Mouse (Mus musculus) embryo, embryonic 9.5 days (tissue): Measurements from ENCODE around the gene Rcn1.

ENCODE experiments used
- DNase-seq: peaks from one replicate; pipeline ENCODE4 v3.0.0-alpha.2; 2017; ENCODE audit errors: extremely low spot score

Gene Rcn1

GRCm38 (mm10) chr2:105396066-105396465 lies 3.1 kb downstream of the Rcn1 start:
- DNase-seq: no peak

DNA sequence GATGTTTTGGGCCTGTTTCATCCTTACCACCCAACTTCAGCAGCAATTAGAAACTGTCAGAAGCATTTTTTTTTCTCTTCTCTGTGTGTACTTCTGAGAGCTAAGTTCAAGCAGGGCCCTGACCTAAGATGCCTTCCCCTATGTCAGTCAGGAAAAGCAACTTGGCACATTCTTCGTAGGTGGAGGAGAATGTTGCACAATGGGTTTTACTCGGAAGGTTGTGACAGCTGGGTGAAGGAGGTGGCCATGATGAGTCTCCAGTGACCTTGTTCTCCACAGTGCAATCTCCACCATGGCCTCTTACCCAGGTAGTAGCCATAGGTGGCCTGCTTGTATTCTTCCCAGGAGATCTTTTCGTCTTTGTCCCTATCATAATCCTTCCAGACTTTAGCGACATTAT lies 4.7 kb downstream of the Rcn1 start:
- DNase-seq: no peak

DNA sequence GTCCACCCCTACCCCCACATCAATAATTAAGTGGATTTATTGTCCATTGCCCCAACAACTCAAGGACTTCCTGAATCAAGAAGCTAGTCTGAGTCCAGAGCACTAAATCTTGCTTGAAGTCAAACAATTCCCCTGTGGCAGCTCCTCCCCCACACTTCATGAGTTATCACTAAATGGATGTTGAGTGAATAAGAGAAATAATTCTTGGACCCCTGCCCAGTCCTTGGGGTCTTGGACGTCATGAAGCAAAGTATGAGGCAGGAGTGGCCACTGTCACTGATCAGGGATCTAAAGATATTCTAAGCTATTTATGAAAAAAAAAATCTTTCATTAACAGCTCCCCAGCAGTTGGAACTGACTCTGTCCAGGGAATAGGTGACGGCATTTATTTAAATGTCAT lies 6.6 kb downstream of the Rcn1 start:
- DNase-seq: no peak

DNA sequence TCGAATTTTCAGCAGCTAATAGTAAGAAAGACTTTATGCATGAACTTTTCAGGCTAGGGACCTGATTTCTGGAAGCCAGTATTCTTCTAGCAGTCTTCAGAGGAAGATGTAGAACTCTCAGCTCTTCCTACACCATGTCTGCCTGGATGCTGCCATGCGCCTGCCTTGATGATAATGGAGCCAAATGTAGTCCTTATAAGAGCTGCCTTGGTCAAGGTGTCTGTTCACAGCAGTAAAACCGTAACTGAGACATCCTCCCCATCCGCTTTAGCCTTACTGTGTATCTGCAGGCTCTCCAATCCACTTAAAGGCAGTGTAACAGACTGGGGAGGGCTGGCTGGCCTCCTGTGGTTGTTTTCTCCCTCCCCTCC lies 7.7 kb downstream of the Rcn1 start:
- no peak for DNase-seq

DNA sequence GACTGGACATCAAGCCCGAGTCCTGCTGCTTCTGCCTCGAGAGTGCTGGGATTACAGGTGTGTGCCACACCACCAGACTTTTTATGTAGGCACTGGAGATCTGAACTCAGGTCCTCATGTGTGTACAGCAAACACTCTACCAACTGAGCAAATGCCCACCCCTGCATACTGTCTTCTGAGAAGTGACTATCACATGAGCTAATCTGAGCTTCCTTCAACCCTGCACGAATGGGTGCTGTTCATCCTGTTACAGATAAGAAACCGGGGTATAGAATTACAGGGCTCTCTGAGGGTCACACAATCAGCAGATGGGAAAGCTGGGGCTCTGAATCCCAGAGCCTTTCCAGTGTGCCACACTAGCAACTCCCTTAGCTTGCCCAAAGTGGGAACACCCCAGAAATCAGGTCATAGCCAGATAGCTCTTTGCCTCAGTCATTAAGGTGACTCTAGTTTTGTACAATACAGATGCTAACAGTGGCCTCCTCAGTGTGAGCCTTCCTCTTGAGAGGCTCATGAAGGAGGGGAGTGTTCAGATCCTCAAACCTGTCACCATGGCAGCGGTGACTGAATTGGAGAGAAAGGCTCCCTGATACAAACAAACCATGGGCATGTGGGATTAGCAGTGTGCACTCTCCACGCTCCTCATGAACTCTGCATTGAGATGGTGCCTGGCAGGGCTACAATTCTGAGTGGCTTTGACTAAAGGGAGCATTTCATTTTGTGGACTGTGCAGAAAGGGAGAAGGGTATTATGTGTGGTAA lies 8.3 kb downstream of the Rcn1 start:
- DNase-seq: no peak

DNA sequence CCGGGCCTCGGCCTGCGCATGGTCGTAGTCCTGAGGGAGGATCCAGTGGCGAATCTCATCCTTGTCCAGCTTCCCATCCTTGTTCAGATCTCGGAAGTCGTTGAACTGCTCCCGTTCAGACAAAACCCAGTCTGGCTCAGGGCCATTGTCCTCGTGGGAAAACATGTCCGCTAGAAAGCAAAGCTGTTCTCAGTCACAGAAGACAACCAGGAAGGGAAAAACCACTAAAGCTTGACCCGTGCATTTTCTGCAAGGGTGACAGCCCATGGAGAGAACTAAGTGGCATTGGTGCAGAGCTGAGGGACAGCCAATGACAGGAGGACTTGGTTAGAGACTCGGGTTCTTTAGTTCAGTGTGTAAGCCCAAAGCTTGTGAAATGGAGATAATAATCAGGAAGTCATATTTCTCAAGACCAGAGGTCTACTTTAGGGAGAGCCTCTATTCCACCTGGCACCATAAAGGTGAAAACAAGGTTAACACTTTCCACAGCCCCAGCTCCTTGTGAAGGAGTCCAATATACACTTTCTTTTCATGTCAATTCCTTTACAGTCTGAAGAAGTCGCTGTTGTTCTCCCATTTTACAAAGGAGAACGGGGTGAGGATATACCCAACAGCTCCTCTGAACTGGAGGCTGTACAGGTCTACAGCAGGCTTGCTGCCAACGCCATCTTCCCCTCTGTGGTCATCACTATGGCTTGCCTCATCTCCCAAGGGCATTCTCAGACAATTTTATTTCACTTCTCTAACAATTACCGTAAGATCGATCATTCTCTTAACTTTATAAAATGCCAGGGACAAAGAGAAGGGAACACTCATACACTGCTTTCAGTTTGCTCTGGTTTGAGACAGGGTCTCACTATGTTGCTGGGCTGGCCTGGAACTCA lies 9.9 kb downstream of the Rcn1 start:
- no peak for DNase-seq

DNA sequence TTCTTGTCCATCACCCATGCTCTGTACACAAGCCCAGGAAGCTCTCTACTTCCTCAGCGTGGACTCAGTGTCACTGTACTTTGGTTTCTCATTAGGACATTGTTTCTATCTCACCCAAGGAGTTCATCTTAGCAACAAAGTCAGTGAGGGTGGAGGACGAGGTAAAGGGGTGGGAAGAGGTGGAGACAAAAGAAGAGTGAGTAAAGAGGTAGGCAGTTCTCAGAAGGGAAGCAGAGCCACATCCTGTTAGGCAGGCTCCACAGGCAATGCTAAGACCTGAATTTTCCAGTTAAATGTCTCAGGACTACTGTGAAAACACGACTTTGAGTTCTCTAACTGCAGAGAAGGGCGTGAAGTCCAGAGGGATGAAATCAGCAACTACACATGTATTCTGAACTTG lies 12.7 kb downstream of the Rcn1 start:
- no peak for DNase-seq

DNA sequence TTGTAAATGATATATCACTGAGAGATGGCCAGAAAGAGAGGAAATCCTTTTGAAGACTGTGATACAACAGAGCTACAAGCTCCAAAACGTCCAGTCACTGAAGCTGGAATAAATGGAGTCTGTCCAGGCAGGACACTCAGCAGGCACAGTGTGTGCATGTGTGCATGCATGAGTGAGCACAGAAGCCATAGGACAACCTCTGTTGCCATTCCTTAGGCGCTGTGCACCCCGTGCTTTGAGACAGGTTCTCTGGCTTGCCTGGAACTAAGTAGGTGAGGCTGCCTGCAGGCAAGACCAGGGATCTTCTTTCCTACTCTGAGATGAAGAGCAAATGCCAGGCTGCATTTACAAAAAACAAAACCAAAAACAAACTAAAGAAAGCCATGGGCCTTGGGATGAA lies 14.1 kb downstream of the Rcn1 start:
- no peak for DNase-seq

- no peak for DNase-seq
These were observed 16.1 kb downstream of the Rcn1 start for GRCm38 (mm10) chr2:105383063-105383462.

GRCm38 (mm10) chr2:105380757-105381319 lies 18.3 kb downstream of the Rcn1 start:
- no peak for DNase-seq

DNA sequence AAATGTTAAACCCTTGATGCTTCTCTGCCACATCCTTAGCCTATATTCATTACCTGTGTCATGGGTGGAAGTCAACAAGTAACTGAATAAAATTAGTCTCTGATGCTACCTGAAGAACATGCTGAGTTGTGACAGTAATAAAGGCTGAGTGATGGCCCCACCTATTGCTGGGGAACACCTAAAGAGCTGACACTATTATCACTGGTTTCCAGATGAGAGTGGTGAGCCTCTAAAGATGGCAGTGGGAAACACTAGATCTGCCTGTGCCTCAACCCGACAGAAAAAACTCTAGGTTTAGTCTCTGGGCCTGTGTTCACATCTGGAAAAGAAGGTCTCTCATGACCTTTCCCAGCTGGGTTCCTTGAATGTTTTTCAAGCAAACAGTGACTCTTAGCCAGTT lies 19.4 kb downstream of the Rcn1 start:
- DNase-seq: no peak

- no peak for DNase-seq
These were observed 23.4 kb downstream of the Rcn1 start for GRCm38 (mm10) chr2:105375705-105376104.

GRCm38 (mm10) chr2:105375261-105375660 lies 23.9 kb downstream of the Rcn1 start:
- DNase-seq: no peak

DNA sequence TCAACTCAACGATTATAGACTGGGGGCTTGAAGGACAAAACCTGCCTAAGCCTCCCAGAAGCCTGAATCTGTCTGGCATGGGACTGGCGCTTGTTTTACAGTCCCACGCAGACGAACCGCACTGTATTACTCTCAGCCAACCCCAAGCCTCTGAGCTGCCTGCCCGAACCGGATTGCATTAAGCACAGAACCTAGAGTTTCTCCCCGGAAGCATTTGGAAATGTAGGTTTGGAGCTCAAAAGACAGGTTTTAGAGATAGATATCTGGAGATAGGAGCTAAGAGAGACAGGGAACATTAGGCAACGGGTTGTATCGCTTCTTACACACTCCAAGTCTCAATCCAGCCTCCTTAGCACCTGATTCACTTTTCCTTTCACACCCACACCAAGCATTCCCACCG lies 25.5 kb downstream of the Rcn1 start:
- DNase-seq: no peak

GRCm38 (mm10) chr2:105372727-105373126 lies 26.4 kb downstream of the Rcn1 start:
- DNase-seq: no peak

- no peak for DNase-seq
These were observed 27.0 kb downstream of the Rcn1 start for GRCm38 (mm10) chr2:105372156-105372555.

DNA sequence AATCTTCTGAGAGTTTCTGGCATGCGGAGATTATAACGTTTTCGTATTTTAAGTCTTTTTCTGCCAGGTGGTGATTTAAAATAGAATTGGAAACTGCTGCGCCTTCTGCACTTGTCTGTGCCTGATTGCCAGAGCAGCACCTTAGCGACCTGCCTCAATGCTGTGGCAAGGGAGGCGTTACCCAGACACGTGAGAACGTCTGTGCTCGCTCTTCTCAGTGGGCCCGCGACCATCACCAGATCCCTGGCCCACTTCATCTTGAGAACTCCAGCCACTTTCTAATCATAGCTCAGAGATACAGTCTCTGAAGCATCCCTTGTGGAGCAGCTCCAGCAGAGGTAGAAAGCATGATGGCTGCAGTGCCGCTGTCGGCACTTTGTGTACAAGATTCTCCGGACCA lies 28.4 kb downstream of the Rcn1 start:
- DNase-seq: peak; percentile 11

GRCm38 (mm10) chr2:105370240-105370639 lies 28.9 kb downstream of the Rcn1 start:
- DNase-seq: no peak

DNA sequence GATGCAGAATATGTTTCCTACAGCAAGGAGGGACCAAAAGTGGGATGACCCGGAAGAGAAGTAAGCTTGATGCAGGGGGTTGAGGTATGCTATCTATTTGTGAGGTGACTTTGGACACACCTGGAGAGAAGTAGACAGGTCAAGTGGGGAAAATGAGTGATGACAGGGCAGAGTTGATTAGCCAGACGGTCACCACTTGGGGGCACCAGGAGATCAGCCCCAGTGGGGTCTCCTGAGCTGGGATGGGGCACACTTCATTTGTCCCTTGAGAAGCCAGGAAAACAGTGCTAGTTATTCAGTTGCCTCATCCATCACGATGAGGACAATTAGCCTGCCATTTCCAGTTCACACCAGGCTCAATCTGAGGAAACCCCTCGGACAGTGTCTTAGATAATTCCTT lies 31.5 kb downstream of the Rcn1 start:
- no peak for DNase-seq

DNA sequence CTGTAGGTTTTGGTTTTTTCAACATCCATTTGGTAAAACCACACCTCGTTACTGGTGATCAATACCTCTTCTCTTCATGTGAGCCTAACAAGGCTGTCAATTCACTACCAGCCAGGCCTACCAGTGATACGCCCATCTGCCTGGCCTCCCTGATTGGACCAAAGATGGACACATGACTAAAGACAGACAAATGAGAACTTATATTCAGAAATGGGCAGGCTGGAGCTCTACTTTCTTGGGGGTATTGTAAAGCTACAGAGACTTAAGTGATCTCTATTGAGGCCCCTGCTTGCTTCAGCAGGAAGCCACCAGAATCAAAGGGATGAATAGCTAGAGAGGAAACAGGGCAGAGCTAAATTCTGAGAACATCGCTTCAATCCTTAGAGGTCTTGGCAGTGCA lies 41.1 kb downstream of the Rcn1 start:
- DNase-seq: no peak

DNA sequence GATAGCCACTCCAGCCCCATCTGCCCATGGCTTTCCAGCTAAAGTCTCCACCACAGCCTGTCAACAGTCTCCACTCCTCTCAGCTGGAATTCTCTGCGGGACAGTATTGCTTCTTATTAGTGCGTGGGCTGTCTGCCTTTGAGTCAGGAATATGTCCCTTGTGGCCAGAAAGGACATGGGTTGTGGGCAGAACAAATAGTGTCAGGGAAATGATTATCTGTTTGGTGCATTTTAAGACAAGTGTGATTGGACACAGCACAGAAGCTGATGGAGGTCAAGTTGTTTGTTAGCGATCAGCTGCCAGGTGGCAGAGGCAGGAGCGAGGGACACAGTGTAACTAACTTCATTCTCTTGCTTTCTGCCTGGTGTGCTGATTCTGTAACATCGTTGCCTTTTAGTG lies 42.3 kb downstream of the Rcn1 start:
- DNase-seq: no peak

DNA sequence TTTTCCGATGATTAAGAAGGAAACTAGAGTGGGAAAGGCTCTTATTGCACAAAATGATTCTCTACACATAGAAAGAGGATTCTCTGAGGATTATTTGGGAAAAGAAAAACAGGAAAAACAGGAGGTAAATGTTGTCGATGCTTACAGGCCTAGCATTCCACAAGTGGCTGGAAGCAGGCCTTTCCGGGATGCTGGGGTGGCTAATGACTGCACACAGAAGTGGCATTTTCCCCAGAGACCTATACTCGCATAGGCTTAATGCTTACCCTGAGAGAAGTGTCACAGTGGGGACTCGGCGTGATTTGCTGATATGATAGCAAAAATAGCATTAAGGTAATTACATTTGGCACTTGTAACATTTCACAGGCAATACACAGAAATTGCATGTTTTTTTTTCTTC lies 50.2 kb downstream of the Rcn1 start:
- no peak for DNase-seq

DNA sequence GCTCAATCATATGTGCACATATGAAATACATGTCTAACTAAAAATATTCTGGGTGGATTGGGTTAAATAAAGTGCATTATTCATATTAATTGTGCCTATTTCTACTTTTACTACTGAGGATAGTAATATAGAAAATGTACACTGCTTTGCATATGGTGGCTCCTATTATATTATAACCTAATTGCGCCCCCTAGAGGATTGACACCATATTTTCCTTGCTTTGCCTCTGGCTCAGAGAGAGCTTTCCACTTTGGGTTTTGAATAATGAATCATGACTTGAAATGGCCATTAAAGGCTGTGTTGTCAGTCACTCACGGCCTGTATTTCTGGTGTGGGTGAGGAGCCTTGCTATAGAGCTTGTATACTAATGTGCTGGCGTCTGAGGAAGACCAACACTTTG lies 59.1 kb downstream of the Rcn1 start:
- no peak for DNase-seq
